Comparison of ENCODE assay signal across 8 mouse cellular contexts in the genomic region with DNA sequence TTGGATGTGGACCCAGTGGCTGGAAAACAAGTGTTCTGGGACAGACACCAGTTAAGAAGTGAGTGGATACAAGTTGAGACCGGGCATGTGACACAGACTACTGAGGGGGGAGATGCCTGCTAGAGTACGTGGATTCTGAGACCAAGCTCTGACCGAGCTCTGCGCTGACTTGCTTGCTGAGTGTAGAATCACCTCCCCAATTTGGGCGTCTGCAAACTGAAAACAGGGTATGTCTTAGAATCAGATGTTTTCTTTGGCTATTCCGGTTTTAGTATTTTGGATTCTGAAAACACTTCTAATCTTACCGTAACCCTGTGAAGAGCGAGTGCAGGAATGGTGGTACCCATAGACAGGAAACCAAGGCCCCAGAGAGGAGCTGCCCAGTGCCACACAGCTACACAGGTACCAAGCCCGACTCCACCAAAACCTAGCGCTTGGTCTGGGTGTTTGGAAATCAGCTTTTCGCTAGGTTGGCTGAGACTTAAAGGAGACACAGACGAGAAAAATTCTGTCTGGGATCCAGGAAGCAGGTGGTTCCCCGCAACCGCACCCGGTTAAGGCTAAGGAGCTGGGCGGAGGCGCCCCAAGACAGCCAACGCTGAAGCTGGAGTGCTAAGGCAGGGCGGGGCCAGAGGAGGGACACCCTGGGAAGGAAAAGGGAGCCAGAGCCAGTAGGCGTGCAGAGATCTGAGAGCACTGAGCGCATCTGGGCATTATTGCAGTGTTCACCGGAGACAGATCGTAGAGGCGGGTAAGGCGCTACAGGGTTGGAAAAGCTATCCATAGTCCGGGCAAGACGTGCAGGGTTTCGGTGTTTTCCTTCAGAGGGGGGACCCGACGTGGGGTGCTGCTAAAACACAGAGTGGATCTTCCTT. TPM values are rescaled to one million over a fixed set of nuclear protein-coding genes. Genes with fewer than 3 reads are reported as not detected.
A peak's percentile ranks its signal among the peaks of the same experiment; 100 is the strongest.
DNase-seq lines count a peak whose midpoint lies in the region; ATAC-seq lines count a peak whose summit lies in the region.

No protein-coding gene starts in this region.

- DNase-seq in T-cell, adult 2 months (ENCODE audit: low spot score), result peak; percentile 25
- peak; percentile 67 for DNase-seq in embryo, embryonic 11 days
- peak; percentile 60 for DNase-seq in gastrocnemius, postnatal 14 days
- peak; percentile 47 to 52 for DNase-seq in left cerebral cortex, postnatal 14 days (ENCODE audit: low spot score in 2 of 2)
- peak; percentile 50 for DNase-seq in right cerebral cortex, postnatal 14 days
- no peak for DNase-seq in adipocyte (ENCODE audit: low spot score)

- H3K27ac ChIP-seq in hindbrain, embryonic 16.5 days (ENCODE audit: low read depth, low read length), result no peak overlapping the region
- H3K27ac ChIP-seq in macrophage, result no peak overlapping the region

- peak overlapping the region; percentile 54; the same call in 1 of the 2 replicates for H3K9ac ChIP-seq in hindbrain, embryonic 16.5 days (ENCODE audit: low read depth, low read length)

- H3K36me3 ChIP-seq in hindbrain, embryonic 16.5 days (ENCODE audit: control insufficient read depth, insufficient read depth, low read length), result no peaks in the 10 kb centered on the region
- no peaks in the 10 kb centered on the region for H3K36me3 ChIP-seq in macrophage (ENCODE audit: inconsistent target)

- no peaks in the 10 kb centered on the region for H3K9me3 ChIP-seq in hindbrain, embryonic 16.5 days (ENCODE audit: control insufficient read depth, low read length)

- H3K27me3 ChIP-seq in hindbrain, embryonic 16.5 days (replicated peaks; ENCODE audit: control insufficient read depth, insufficient read depth, low read length), result peaks cover 19% of the 10 kb centered on the region

- intact Hi-C loops in gastrocnemius, postnatal 14 days (cut with DNase I; ENCODE audit: low total_unique reads), result no loop called here
- intact Hi-C loops in left cerebral cortex, postnatal 14 days (cut with DNase I), result no loop called here

- peak overlapping the region; percentile 84 for H3K4me2 ChIP-seq in hindbrain, embryonic 16.5 days (ENCODE audit: low read length)

- peak overlapping the region; percentile 38 for H3K4me3 ChIP-seq in hindbrain, embryonic 16.5 days (ENCODE audit: low read length)
- peak overlapping the region; percentile 34 for H3K4me3 ChIP-seq in macrophage (ENCODE audit: inconsistent target)

- H3K79me2 ChIP-seq in macrophage (ENCODE audit: inconsistent target), result no peaks in the 10 kb centered on the region

- peaks cover 11% of the 10 kb centered on the region for H3K4me1 ChIP-seq in hindbrain, embryonic 16.5 days (ENCODE audit: control insufficient read depth, insufficient read depth, low read depth, low read length)

- WGBS in hindbrain, embryonic 16.5 days, result 10% methylated on average over 30 of the region's 30 CpGs
- WGBS in macrophage (ENCODE audit: missing documents), result 11% methylated on average over 30 of the region's 30 CpGs

- ATAC-seq in hindbrain, embryonic 16.5 days, result peak; percentile 72

RNA-seq across cellular contexts. Expression of gene Kcne3, which starts 2.0 kb away (rescaled TPM):
- total RNA-seq in gastrocnemius, postnatal 14 days (2021), result under 1 TPM; 0.59 to 0.60 TPM
- polyA plus RNA-seq in hindbrain, embryonic 16.5 days (2015; fragmentation: Nextera tagmentation; extraction: Ambion mirVana), result 0.31 and 0.67 TPM in 2 replicates
- total RNA-seq in left cerebral cortex, postnatal 14 days (2021), result not detected
- under 1 TPM in 1 of 26 experiments, not detected in 25; 0.98 TPM for total RNA-seq in macrophage (2018; cell fraction: chromatin; rRNA removed)
- total RNA-seq in macrophage (2018; cell fraction: cytosol; rRNA removed), result under 1 TPM in 14 of 26 experiments, not detected in 12; 0.10 to 0.63 (median 0.34) TPM
- total RNA-seq in macrophage (2018; cell fraction: nucleus; rRNA removed), result under 1 TPM in 2 of 26 experiments, not detected in 24; 0.54 to 0.86 TPM
- 0.39 to 0.61 TPM (median 0.43 TPM) in 3 replicates for polyA plus RNA-seq in macrophage (2018)

RNA-seq across cellular contexts. Expression of gene Lipt2, which starts 19.2 kb away (rescaled TPM):
- 1 to 10 TPM; 4.7 to 5.9 TPM for total RNA-seq in gastrocnemius, postnatal 14 days (2021)
- polyA plus RNA-seq in hindbrain, embryonic 16.5 days (2015; fragmentation: Nextera tagmentation; extraction: Ambion mirVana), result 18.3 and 19.5 TPM in 2 replicates
- 1 to 10 TPM; 4.3 to 5.5 TPM for total RNA-seq in left cerebral cortex, postnatal 14 days (2021)
- total RNA-seq in macrophage (2018; cell fraction: chromatin; rRNA removed), result 1 to 10 TPM in 2 of 26 experiments, under 1 TPM in 10, not detected in 14; 0.42 to 2.0 (median 0.72) TPM
- 1 to 10 TPM in 21 of 26 experiments, under 1 TPM in 5; 0.33 to 3.7 (median 1.8) TPM for total RNA-seq in macrophage (2018; cell fraction: cytosol; rRNA removed)
- total RNA-seq in macrophage (2018; cell fraction: nucleus; rRNA removed), result 1 to 10 TPM in 8 of 26 experiments, under 1 TPM in 10, not detected in 8; 0.35 to 2.5 (median 0.73) TPM
- polyA plus RNA-seq in macrophage (2018), result 2.6 to 6.6 TPM (median 5.7 TPM) in 3 replicates

RNA-seq across cellular contexts. Expression of gene Pgm2l1, which starts 48.9 kb away (rescaled TPM):
- 10 to 100 TPM; 12.2 to 12.3 TPM for total RNA-seq in gastrocnemius, postnatal 14 days (2021)
- 29.2 and 33.7 TPM in 2 replicates for polyA plus RNA-seq in hindbrain, embryonic 16.5 days (2015; fragmentation: Nextera tagmentation; extraction: Ambion mirVana)
- 100 to 1,000 TPM; 465 to 490 TPM for total RNA-seq in left cerebral cortex, postnatal 14 days (2021)
- total RNA-seq in macrophage (2018; cell fraction: chromatin; rRNA removed), result 10 to 100 TPM in 6 of 26 experiments, 1 to 10 TPM in 20; 2.5 to 12.6 (median 6.8) TPM
- total RNA-seq in macrophage (2018; cell fraction: cytosol; rRNA removed), result 10 to 100 TPM in 10 of 26 experiments, 1 to 10 TPM in 16; 2.9 to 13.0 (median 5.8) TPM
- total RNA-seq in macrophage (2018; cell fraction: nucleus; rRNA removed), result 10 to 100 TPM in 8 of 26 experiments, 1 to 10 TPM in 18; 2.1 to 37.1 (median 7.7) TPM
- polyA plus RNA-seq in macrophage (2018), result 6.2 to 23.9 TPM (median 7.7 TPM) in 3 replicates

RNA-seq across cellular contexts. Expression of gene Pold3, which starts 56.9 kb away (rescaled TPM):
- 1 to 10 TPM; 5.6 to 6.4 TPM for total RNA-seq in gastrocnemius, postnatal 14 days (2021)
- polyA plus RNA-seq in hindbrain, embryonic 16.5 days (2015; fragmentation: Nextera tagmentation; extraction: Ambion mirVana), result 45.4 and 47.0 TPM in 2 replicates
- total RNA-seq in left cerebral cortex, postnatal 14 days (2021), result 10 to 100 TPM; 25.7 to 31.7 TPM
- 100 to 1,000 TPM in 25 of 26 experiments, 10 to 100 TPM in 1; 96.3 to 303 (median 184) TPM for total RNA-seq in macrophage (2018; cell fraction: chromatin; rRNA removed)
- total RNA-seq in macrophage (2018; cell fraction: cytosol; rRNA removed), result 10 to 100 TPM; 25.3 to 38.1 (median 30.7) TPM
- total RNA-seq in macrophage (2018; cell fraction: nucleus; rRNA removed), result 100 to 1,000 TPM in 12 of 26 experiments, 10 to 100 TPM in 14; 61.9 to 188 (median 96.1) TPM
- polyA plus RNA-seq in macrophage (2018), result 27.4 to 53.5 TPM (median 39.1 TPM) in 3 replicates

Comparison
In these comparisons a context has a peak if more than half of its experiments do, and no peak if none do; other contexts are left out.
1. RNA of gene Pgm2l1, which starts 48.9 kb away (total RNA-seq): 465 to 490 TPM in left cerebral cortex, postnatal 14 days; 12.2 to 12.3 TPM in gastrocnemius, postnatal 14 days; every median in the first group is over 10 times any median in the second.